Mouse (Mus musculus) CH12.LX (cell line): ENCODE measurements around the gene Gmppa. TPM values are rescaled to one million over a fixed set of nuclear protein-coding genes. Genes with fewer than 3 reads are reported as not detected.

Experiments
- DNase-seq: peaks from one replicate; pipeline ENCODE4 v3.0.0-alpha.2; 2013; ENCODE audit errors: extremely low read depth
- H3K27ac ChIP-seq: 2 replicates; pipeline ENCODE4 v1.5.1; 2012; ENCODE audit warnings: low read depth, mild to moderate bottlenecking, control low read depth, moderate library complexity; ENCODE audit not compliant: insufficient read depth
- H3K27me3 ChIP-seq: replicated peaks from 2 replicates; pipeline ENCODE3; 2012; ENCODE audit warnings: inconsistent platforms
- H3K36me3 ChIP-seq, 2 experiments: replicated peaks in 1 of 2; 2 replicates each; pipeline versions ENCODE3 to v1.6.1; 2012; ENCODE audit warnings: inconsistent platforms in 1 of 2, low read length in 1 of 2, mild to moderate bottlenecking in 1 of 2, mixed read lengths in 1 of 2, moderate library complexity in 1 of 2; ENCODE audit not compliant: control insufficient read depth in 1 of 2, insufficient read depth in 1 of 2
- H3K4me1 ChIP-seq, 2 experiments: 2 replicates each; pipeline ENCODE4 v1.6.1; 2012; ENCODE audit warnings: inconsistent platforms in 1 of 2, moderate library complexity in 1 of 2; ENCODE audit not compliant: insufficient read depth in 2 of 2, control insufficient read depth in 1 of 2
- H3K4me2 ChIP-seq: 2 replicates; pipeline ENCODE4 v1.6.1; 2012; ENCODE audit warnings: low read depth, mild to moderate bottlenecking, control low read depth; ENCODE audit not compliant: poor library complexity, insufficient read depth, severe bottlenecking
- H3K4me3 ChIP-seq, 3 experiments: fragments of 150-350 bp in 1 of 3; sonication (generic) in 1 of 3; replicated peaks in 1 of 3; 2 replicates each; pipeline versions ENCODE3 to v1.5.1; 2011 to 2012; ENCODE audit warnings: low read depth in 2 of 3, low read length in 2 of 3, mild to moderate bottlenecking in 2 of 3, moderate library complexity in 2 of 3, control low read depth in 1 of 3, improper control_type of control experiment in 1 of 3, inconsistent platforms in 1 of 3, mixed read lengths in 1 of 3; ENCODE audit not compliant: poor library complexity in 1 of 3
- H3K79me2 ChIP-seq: replicated peaks from 2 replicates; pipeline ENCODE4 v1.6.1; 2012; ENCODE audit warnings: mild to moderate bottlenecking, moderate library complexity; ENCODE audit not compliant: control insufficient read depth, poor library complexity, insufficient read depth, severe bottlenecking; ENCODE audit errors: extremely low read depth
- H3K9ac ChIP-seq: 2 replicates; pipeline ENCODE4 v1.6.1; 2012; ENCODE audit warnings: low read depth, mild to moderate bottlenecking, control low read depth, moderate library complexity; ENCODE audit not compliant: insufficient read depth
- H3K9me3 ChIP-seq: replicated peaks from 2 replicates; pipeline ENCODE3; 2012; ENCODE audit warnings: low read length, inconsistent platforms, mixed read lengths
- CHD2 ChIP-seq: IDR thresholded peaks from 2 replicates; pipeline ENCODE4 v1.6.1; 2011; ENCODE audit warnings: low read length, improper control_type of control experiment
- CTCF ChIP-seq, 2 experiments: IDR thresholded peaks in 1 of 2; conservative IDR thresholded peaks in 1 of 2; 2 replicates each; pipeline ENCODE4 v1.5.1; 2011 to 2012; ENCODE audit warnings: low read depth in 2 of 2, low read length in 2 of 2, improper control_type of control experiment in 1 of 2, inconsistent platforms in 1 of 2, mild to moderate bottlenecking in 1 of 2, moderate library complexity in 1 of 2
- E2F4 ChIP-seq: IDR thresholded peaks from 2 replicates; pipeline ENCODE4 v1.6.1; 2011; ENCODE audit warnings: low read depth, low read length, improper control_type of control experiment; ENCODE audit not compliant: insufficient replicate concordance
- EP300 ChIP-seq: IDR thresholded peaks from 2 replicates; pipeline ENCODE4 v1.6.1; 2011; ENCODE audit warnings: low read length, improper control_type of control experiment
- ETS1 ChIP-seq: conservative IDR thresholded peaks from 2 replicates; pipeline ENCODE4 v1.6.1; 2012; ENCODE audit warnings: low read depth, mild to moderate bottlenecking, inconsistent platforms, low read length, improper control_type of control experiment, moderate library complexity
- GABPA ChIP-seq: IDR thresholded peaks from 2 replicates; pipeline ENCODE4 v1.6.1; 2012; ENCODE audit warnings: low read depth, low read length, improper control_type of control experiment, inconsistent platforms; ENCODE audit not compliant: insufficient replicate concordance
- HCFC1 ChIP-seq: IDR thresholded peaks from 2 replicates; pipeline ENCODE4 v1.6.1; 2012; ENCODE audit warnings: low read depth, mild to moderate bottlenecking, inconsistent platforms, low read length, improper control_type of control experiment
- IRF4 ChIP-seq: IDR thresholded peaks from 2 replicates; pipeline ENCODE4 v1.6.1; 2014; ENCODE audit warnings: low read depth, mild to moderate bottlenecking, inconsistent platforms, low read length, improper control_type of control experiment
- KAT2A ChIP-seq: IDR thresholded peaks from 2 replicates; pipeline ENCODE4 v1.6.1; 2012; ENCODE audit warnings: low read length, improper control_type of control experiment, inconsistent platforms; ENCODE audit not compliant: insufficient replicate concordance
- MAX ChIP-seq: IDR thresholded peaks from 2 replicates; pipeline ENCODE4 v1.6.1; 2011; ENCODE audit warnings: low read length, improper control_type of control experiment
- MAZ ChIP-seq: IDR thresholded peaks from 2 replicates; pipeline ENCODE4 v1.6.1; 2012; ENCODE audit warnings: low read depth, mild to moderate bottlenecking, inconsistent platforms, low read length, improper control_type of control experiment, moderate library complexity
- MXI1 ChIP-seq: IDR thresholded peaks from 2 replicates; pipeline ENCODE4 v1.6.1; 2011; ENCODE audit warnings: mild to moderate bottlenecking, low read depth, low read length, improper control_type of control experiment
- MYC ChIP-seq: IDR thresholded peaks from 2 replicates; pipeline ENCODE4 v1.6.1; 2011; ENCODE audit warnings: low read depth, mild to moderate bottlenecking, improper control_type of control experiment, low read length
- POLR2AphosphoS2 ChIP-seq: IDR thresholded peaks from 2 replicates; pipeline ENCODE4 v1.6.1; 2011; ENCODE audit warnings: low read depth, low read length, improper control_type of control experiment
- RAD21 ChIP-seq: IDR thresholded peaks from 2 replicates; pipeline ENCODE4 v1.6.1; 2011; ENCODE audit warnings: low read depth, mild to moderate bottlenecking, low read length, improper control_type of control experiment, moderate library complexity
- SIN3A ChIP-seq: IDR thresholded peaks from 2 replicates; pipeline ENCODE4 v1.6.1; 2012; ENCODE audit warnings: low read length, improper control_type of control experiment, inconsistent platforms
- TCF12 ChIP-seq: IDR thresholded peaks from 2 replicates; pipeline ENCODE4 v1.6.1; 2014; ENCODE audit warnings: low read depth, mild to moderate bottlenecking, inconsistent platforms, low read length, improper control_type of control experiment
- UBTF ChIP-seq: IDR thresholded peaks from 2 replicates; pipeline ENCODE4 v1.6.1; 2012; ENCODE audit warnings: low read depth, mild to moderate bottlenecking, inconsistent platforms, low read length, improper control_type of control experiment, moderate library complexity
- USF2 ChIP-seq: conservative IDR thresholded peaks from 2 replicates; pipeline ENCODE4 v1.6.1; 2011; ENCODE audit warnings: low read depth, low read length, improper control_type of control experiment
- ZC3H11A ChIP-seq: IDR thresholded peaks from 2 replicates; pipeline ENCODE4 v1.6.1; 2012; ENCODE audit warnings: low read depth, mild to moderate bottlenecking, inconsistent platforms, low read length, improper control_type of control experiment
- ZKSCAN1 ChIP-seq: IDR thresholded peaks from 2 replicates; pipeline ENCODE4 v1.6.1; 2012; ENCODE audit warnings: low read depth, inconsistent platforms, low read length, improper control_type of control experiment, borderline replicate concordance
- ZMIZ1 ChIP-seq: IDR thresholded peaks from 2 replicates; pipeline ENCODE4 v1.6.1; 2012; ENCODE audit warnings: low read depth, mild to moderate bottlenecking, inconsistent platforms, low read length, improper control_type of control experiment
- ZNF384 ChIP-seq: IDR thresholded peaks from 2 replicates; pipeline ENCODE4 v1.6.1; 2012; ENCODE audit warnings: low read depth, low read length, improper control_type of control experiment, inconsistent platforms
- dilution Hi-C: fragments of 300-500 bp; cut with MboI; formaldehyde crosslinking; loops from 2 replicates; pipeline ENCODE4 v1.14.3; 2020; ENCODE audit warnings: low sequenced_read_pairs; ENCODE audit not compliant: extremely low pct_unique_long_range_greater_than_20kb, extremely low pct_ligation_motif_present
- in situ Hi-C: fragments of 300-500 bp; cut with MboI; formaldehyde crosslinking; loops from 3 replicates; pipeline ENCODE4 v1.14.3; 2019; ENCODE audit warnings: low sequenced_read_pairs, low pct_ligation_motif_present, low pct_unique_long_range_greater_than_20kb, mixed read lengths
- polyA plus RNA-seq: library from polyadenylated mRNA; unstranded; fragments of >175 nt; gene quantifications from 2 replicates; pipeline ENCODE4 v1.2.1, GENCODE M21; 2012; ENCODE audit warnings: low read depth; ENCODE audit not compliant: insufficient read length
- total RNA-seq, 2 experiments: library from RNA; depleted of rRNA; stranded (reverse); fragments of 300-350 nt in 1 of 2; fragments of >200 nt in 1 of 2; gene quantifications; 2 replicates each; pipeline ENCODE4 v1.2.3; 2012 to 2014

Gene Gmppa
- total and polyA plus RNA-seq, 3 experiments, result 102 to 153 (median 126) TPM

DNA sequence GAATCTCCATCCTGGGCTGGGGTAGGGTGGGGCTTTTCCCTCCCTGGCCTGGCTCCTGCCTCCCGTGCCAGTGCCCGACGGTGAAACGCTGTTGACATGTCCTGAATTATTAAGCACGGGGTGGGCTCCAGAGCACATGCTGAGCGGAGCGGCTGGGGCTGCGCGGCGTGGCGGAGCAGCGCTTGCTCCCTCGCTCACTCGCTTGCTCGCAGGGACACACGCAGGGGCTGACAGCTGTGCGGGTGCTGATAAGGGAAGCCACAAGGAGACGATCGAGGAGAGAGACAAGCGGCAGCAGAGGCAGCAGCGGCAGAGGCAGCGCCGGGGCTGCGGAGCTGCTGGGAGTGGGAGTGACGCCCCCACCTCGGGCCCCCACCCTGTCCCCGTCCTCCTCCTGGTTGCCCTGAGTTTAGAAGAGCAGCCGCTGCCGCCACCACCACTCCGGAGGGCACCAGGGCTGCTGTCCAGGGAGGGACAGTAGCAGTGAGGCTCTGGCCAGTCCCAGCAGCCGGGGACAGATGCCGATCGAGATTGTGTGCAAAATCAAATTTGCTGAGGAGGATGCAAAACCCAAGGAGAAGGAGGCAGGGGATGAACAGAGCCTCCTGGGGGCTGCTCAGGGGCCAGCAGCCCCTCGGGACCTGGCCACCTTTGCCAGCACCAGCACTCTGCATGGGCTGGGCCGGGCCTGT lies 14.7 kb downstream of the Gmppa start, which contains the start of gene Asic4:
Gene Asic4, plus strand, starts transcription at position 123 of the 692 bp plus-strand sequence.
- H3K9me3 ChIP-seq, result no peaks in the 10 kb centered on the region
- no peak for DNase-seq
- in situ Hi-C loops, result loop anchor here (25.0 kb wide), 1 partner anchor 513 kb away; the partner anchor contains the start of gene Cfap65
- dilution Hi-C loops, result no loop called here
- H3K4me2 ChIP-seq, result no peak within 1 kb of the TSS
- no peak within 1 kb of the TSS for H3K27ac ChIP-seq
- peaks cover 18 to 32% of the 10 kb centered on the region in 2 experiments for H3K4me1 ChIP-seq
- no peak within 1 kb of the TSS for H3K4me3 ChIP-seq
- no peak for TF ChIP-seq EP300
- no peak for TF ChIP-seq GABPA
- TF ChIP-seq MYC, result no peak
- TF ChIP-seq ZMIZ1, result no peak
- no peak for TF ChIP-seq ZC3H11A
- no peak for TF ChIP-seq MXI1
- no peak for TF ChIP-seq ETS1
- no peak for TF ChIP-seq E2F4
- TF ChIP-seq TCF12, result no peak
- no peak for TF ChIP-seq IRF4
- TF ChIP-seq RAD21, result no peak
- TF ChIP-seq USF2, result no peak
- TF ChIP-seq MAX, result no peak
- TF ChIP-seq CHD2, result no peak
- TF ChIP-seq ZKSCAN1, result no peak
- TF ChIP-seq CTCF (conservative IDR thresholded peaks at IDR 0.05 in 1 of 2, IDR thresholded peaks at IDR 0.05 in 1 of 2; ENCODE audit: low read depth in 2 of 2, low read length in 2 of 2), result no peak
- no peaks in the 10 kb centered on the region for H3K36me3 ChIP-seq
- H3K27me3 ChIP-seq, result peaks cover 89% of the 10 kb centered on the region
- H3K9ac ChIP-seq, result no peak within 1 kb of the TSS
- H3K79me2 ChIP-seq, result no peaks in the 10 kb centered on the region

DNA sequence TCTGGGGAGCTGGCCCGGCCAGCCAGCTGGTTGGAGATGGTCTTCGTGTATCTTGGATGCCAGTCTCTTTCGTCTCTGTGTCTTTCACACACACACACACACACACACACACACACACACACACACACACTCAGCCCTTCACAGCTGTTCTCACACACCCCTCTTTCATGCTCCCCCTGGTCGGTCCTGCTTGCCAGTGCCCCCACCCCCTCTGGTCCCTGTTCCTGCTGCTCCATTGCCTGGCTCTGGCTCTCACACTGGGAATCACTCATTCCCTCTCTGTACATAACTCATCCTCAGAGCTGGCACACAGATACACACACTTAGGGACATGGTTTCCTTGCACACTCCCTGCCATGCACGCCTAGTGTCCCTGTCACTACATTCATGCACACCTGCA lies 16.2 kb downstream of the Gmppa start:
- dilution Hi-C loops (no loop called here), in situ Hi-C loops (loop anchor here (25.0 kb wide), 1 partner anchor 515 kb away; the partner anchor contains the start of gene Cfap65)
- Histone ChIP-seq H3K9ac (no peak overlapping the region), H3K27ac (no peak overlapping the region), H3K27me3 (peaks cover 93% of the 10 kb centered on the region), H3K4me2 (no peak overlapping the region), H3K36me3 (no peaks in the 10 kb centered on the region), H3K4me1 (peaks cover 11 to 23% of the 10 kb centered on the region in 2 experiments)
- no peak for DNase-seq
- TF ChIP-seq ZKSCAN1 (no peak), TCF12 (no peak), SIN3A (no peak), POLR2AphosphoS2 (no peak), MYC (no peak), HCFC1 (no peak), CHD2 (no peak), MAZ (no peak), ZMIZ1 (no peak), KAT2A (no peak), UBTF (no peak), ZNF384 (no peak)
- TF ChIP-seq, all 38 proteins: peak for 0
- H3K79me2 ChIP-seq, result no peaks in the 10 kb centered on the region
- H3K4me3 ChIP-seq, result no peak overlapping the region
- no peaks in the 10 kb centered on the region for H3K9me3 ChIP-seq
